Comparison of ENCODE assay signal across 22 mouse cellular contexts in the genomic region with DNA sequence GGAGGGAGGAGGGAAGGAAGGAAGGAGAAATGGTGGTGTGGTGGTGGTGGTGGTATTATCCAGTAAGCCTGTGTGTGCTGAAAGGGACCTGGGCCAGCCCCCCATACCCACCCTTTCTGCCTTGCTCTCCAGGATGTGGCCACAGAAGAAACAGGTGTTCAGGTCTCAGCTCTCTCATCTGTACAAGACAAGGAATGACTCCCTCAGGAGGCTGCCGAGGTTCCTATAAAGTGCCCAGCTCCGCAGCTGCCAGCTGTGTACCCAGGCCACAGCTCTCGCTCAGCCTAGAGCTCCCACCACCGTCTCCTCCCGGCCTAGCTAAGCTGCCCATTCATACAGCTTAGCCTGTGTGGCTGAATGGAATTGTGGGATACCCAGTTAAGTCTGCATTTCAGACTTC. TPM values are rescaled to one million over a fixed set of nuclear protein-coding genes. Genes with fewer than 3 reads are reported as not detected.
DNase-seq lines count a peak whose midpoint lies in the region; ATAC-seq and TF ChIP-seq lines count a peak whose summit lies in the region.
"Had no signal": no experiment of that assay in that cellular context is flagged by ENCODE, and none has a peak within 500 bp of the region (broad histone marks: within the 10 kb centered on the region; RNA-seq: fewer than 3 reads in every experiment).

No protein-coding gene starts in this region.

- peak overlapping the region; percentile 88 for H3K27ac ChIP-seq in intestine, postnatal 0 days (ENCODE audit: low read depth, low read length)
- no peak overlapping the region for H3K27ac ChIP-seq in intestine, embryonic 15.5 days
- no peak overlapping the region for H3K27ac ChIP-seq in midbrain, embryonic 11.5 days (ENCODE audit: low read depth, low read length)
- no peak overlapping the region for H3K27ac ChIP-seq in midbrain, embryonic 14.5 days (replicated peaks; ENCODE audit: low read depth, low read length)
- no peak overlapping the region for H3K27ac ChIP-seq in hindbrain, embryonic 12.5 days
- H3K27ac ChIP-seq: embryonic facial prominence, embryonic 13.5 days; forebrain, embryonic 12.5 days; heart, adult 2 months; heart, embryonic 15.5 days; hindbrain, embryonic 10.5 days had no signal

- no peaks in the 10 kb centered on the region for H3K36me3 ChIP-seq in intestine, postnatal 0 days (ENCODE audit: control insufficient read depth, insufficient read depth)
- no peaks in the 10 kb centered on the region for H3K36me3 ChIP-seq in intestine, embryonic 15.5 days
- H3K36me3 ChIP-seq in midbrain, embryonic 11.5 days (ENCODE audit: control insufficient read depth, insufficient read depth, low read length), result no peaks in the 10 kb centered on the region
- H3K36me3 ChIP-seq in midbrain, embryonic 14.5 days (ENCODE audit: control insufficient read depth, insufficient read depth, low read length), result no peaks in the 10 kb centered on the region
- no peaks in the 10 kb centered on the region for H3K36me3 ChIP-seq in hindbrain, embryonic 12.5 days
- H3K36me3 ChIP-seq: embryonic facial prominence, embryonic 13.5 days; forebrain, embryonic 12.5 days; heart, embryonic 15.5 days; hindbrain, embryonic 10.5 days had no signal

- H3K4me2 ChIP-seq in intestine, postnatal 0 days (replicated peaks; ENCODE audit: low read depth), result no peak overlapping the region
- H3K4me2 ChIP-seq in intestine, embryonic 15.5 days (replicated peaks), result no peak overlapping the region
- H3K4me2 ChIP-seq in midbrain, embryonic 11.5 days, result no peak overlapping the region
- no peak overlapping the region for H3K4me2 ChIP-seq in midbrain, embryonic 14.5 days (ENCODE audit: low read length)
- H3K4me2 ChIP-seq in hindbrain, embryonic 12.5 days (replicated peaks), result no peak overlapping the region
- H3K4me2 ChIP-seq: embryonic facial prominence, embryonic 13.5 days; forebrain, embryonic 12.5 days; heart, embryonic 11.5 days; heart, embryonic 15.5 days had no signal

- H3K9me3 ChIP-seq in intestine, postnatal 0 days (ENCODE audit: control insufficient read depth), result no peaks in the 10 kb centered on the region
- H3K9me3 ChIP-seq in intestine, embryonic 15.5 days, result no peaks in the 10 kb centered on the region
- H3K9me3 ChIP-seq in midbrain, embryonic 11.5 days (ENCODE audit: control insufficient read depth, low read length), result no peaks in the 10 kb centered on the region
- no peaks in the 10 kb centered on the region for H3K9me3 ChIP-seq in midbrain, embryonic 14.5 days (ENCODE audit: control insufficient read depth, low read length)
- H3K9me3 ChIP-seq in hindbrain, embryonic 12.5 days (replicated peaks), result no peaks in the 10 kb centered on the region
- H3K9me3 ChIP-seq: embryonic facial prominence, embryonic 13.5 days; forebrain, embryonic 12.5 days; heart, embryonic 15.5 days; hindbrain, embryonic 10.5 days had no signal

- no peaks in the 10 kb centered on the region for H3K27me3 ChIP-seq in intestine, postnatal 0 days (replicated peaks; ENCODE audit: control insufficient read depth, insufficient read depth, low read length)
- H3K27me3 ChIP-seq in intestine, embryonic 15.5 days (replicated peaks), result no peaks in the 10 kb centered on the region
- no peaks in the 10 kb centered on the region for H3K27me3 ChIP-seq in midbrain, embryonic 11.5 days (ENCODE audit: control insufficient read depth, insufficient read depth, low read length)
- H3K27me3 ChIP-seq in midbrain, embryonic 14.5 days (ENCODE audit: control insufficient read depth, insufficient read depth, low read length), result no peaks in the 10 kb centered on the region
- H3K27me3 ChIP-seq in hindbrain, embryonic 12.5 days, result no peaks in the 10 kb centered on the region
- H3K27me3 ChIP-seq: embryonic facial prominence, embryonic 13.5 days; heart, embryonic 15.5 days; Patski had no signal

- no peak for TF ChIP-seq CTCF in intestine, postnatal 0 days (IDR thresholded peaks at IDR 0.05; ENCODE audit: low read depth)

- DNase-seq in midbrain, embryonic 11.5 days (ENCODE audit: low spot score, missing footprints), result peak; percentile 12
- DNase-seq in midbrain, embryonic 14.5 days, result no peak
- peak; percentile 68 for DNase-seq in thymus, postnatal 0 days (ENCODE audit: low spot score)
- peak; percentile 51 for DNase-seq in thymus, postnatal 4 days
- no peak for DNase-seq in right cerebral cortex, adult 2 months (ENCODE audit: low spot score in 2 of 2)
- DNase-seq: adrenal gland, postnatal 14 days; cerebellum, adult 11-12 months; cerebellum, adult 9-10 months; cerebellum, postnatal 25 days; gastrocnemius, postnatal 10 days; heart, adult 2 months had no signal

- no peak overlapping the region for H3K4me3 ChIP-seq in intestine, postnatal 0 days (ENCODE audit: low read depth, low read length)
- H3K4me3 ChIP-seq in intestine, embryonic 15.5 days (replicated peaks), result no peak overlapping the region
- H3K4me3 ChIP-seq in midbrain, embryonic 11.5 days (ENCODE audit: low read depth, low read length), result no peak overlapping the region
- no peak overlapping the region for H3K4me3 ChIP-seq in midbrain, embryonic 14.5 days (replicated peaks; ENCODE audit: low read depth, low read length)
- H3K4me3 ChIP-seq in hindbrain, embryonic 12.5 days, result no peak overlapping the region
- H3K4me3 ChIP-seq: embryonic facial prominence, embryonic 13.5 days; forebrain, embryonic 12.5 days; heart, adult 2 months; heart, embryonic 15.5 days; hindbrain, embryonic 10.5 days had no signal

- no peak overlapping the region for H3K9ac ChIP-seq in intestine, postnatal 0 days (ENCODE audit: low read depth, low read length)
- H3K9ac ChIP-seq in intestine, embryonic 15.5 days, result no peak overlapping the region
- no peak overlapping the region for H3K9ac ChIP-seq in midbrain, embryonic 11.5 days (ENCODE audit: low read length)
- H3K9ac ChIP-seq in midbrain, embryonic 14.5 days (replicated peaks; ENCODE audit: low read length), result no peak overlapping the region
- H3K9ac ChIP-seq in hindbrain, embryonic 12.5 days, result no peak overlapping the region
- H3K9ac ChIP-seq: embryonic facial prominence, embryonic 13.5 days; forebrain, embryonic 12.5 days; heart, embryonic 15.5 days had no signal

- peaks cover 2% of the 10 kb centered on the region for H3K4me1 ChIP-seq in intestine, postnatal 0 days (replicated peaks; ENCODE audit: control insufficient read depth, insufficient read depth, low read length)
- 0 out of 2 replicates have a peak, but pooled peaks cover 13% of the 10 kb centered on the region for H3K4me1 ChIP-seq in intestine, embryonic 15.5 days (replicated peaks)
- no peaks in the 10 kb centered on the region for H3K4me1 ChIP-seq in midbrain, embryonic 11.5 days (ENCODE audit: control insufficient read depth, insufficient read depth, low read length)
- no peaks in the 10 kb centered on the region for H3K4me1 ChIP-seq in midbrain, embryonic 14.5 days (ENCODE audit: control insufficient read depth, insufficient read depth, low read length)
- peaks cover 2% of the 10 kb centered on the region; the same call in 1 of the 2 replicates for H3K4me1 ChIP-seq in hindbrain, embryonic 12.5 days
- H3K4me1 ChIP-seq: forebrain, embryonic 12.5 days had no signal

- no peak for ATAC-seq in intestine, postnatal 0 days
- ATAC-seq in intestine, embryonic 15.5 days, result no peak
- no peak for ATAC-seq in midbrain, embryonic 11.5 days (ENCODE audit: low FRiP score)
- no peak for ATAC-seq in midbrain, embryonic 14.5 days (ENCODE audit: low FRiP score, low TSS enrichment)
- no peak for ATAC-seq in hindbrain, embryonic 12.5 days (ENCODE audit: low FRiP score)
- ATAC-seq: activated CD4-positive, CD25-positive, alpha-beta regulatory T cell, adult 4 months; forebrain, embryonic 16.5 days; Patski had no signal

- 79% methylated on average over 5 of the region's 5 CpGs for whole genome bisulfite sequencing in intestine, postnatal 0 days
- 70% methylated on average over 5 of the region's 5 CpGs for WGBS in intestine, embryonic 15.5 days
- 66% methylated on average over 5 of the region's 5 CpGs for WGBS in midbrain, embryonic 11.5 days
- 67% methylated on average over 5 of the region's 5 CpGs for WGBS in midbrain, embryonic 14.5 days
- WGBS in hindbrain, embryonic 12.5 days, result 83% methylated on average over 5 of the region's 5 CpGs

RNA-seq across cellular contexts. Expression of a gene that starts 11.4 kb away (rescaled TPM):
- 50.7 and 69.8 TPM in 2 replicates for polyA plus RNA-seq in intestine, postnatal 0 days (2015; fragmentation: Nextera tagmentation; extraction: Ambion mirVana)
- 57.9 and 58.5 TPM in 2 replicates for polyA plus RNA-seq in intestine, embryonic 15.5 days (2015; fragmentation: Nextera tagmentation; extraction: Ambion mirVana)
- 12.2 and 12.5 TPM in 2 replicates for polyA plus RNA-seq in midbrain, embryonic 11.5 days (2014; fragmentation: Nextera tagmentation; extraction: Ambion mirVana)
- polyA plus RNA-seq in midbrain, embryonic 14.5 days (2014; fragmentation: Nextera tagmentation; extraction: Ambion mirVana), result 5.2 and 8.7 TPM in 2 replicates
- 12.4 and 13.2 TPM in 2 replicates for polyA plus RNA-seq in thymus, postnatal 0 days (2015; fragmentation: Nextera tagmentation; extraction: Ambion mirVana)
- polyA plus RNA-seq in hindbrain, embryonic 12.5 days (2016; fragmentation: Nextera tagmentation; extraction: Ambion mirVana), result 14.3 and 15.4 TPM in 2 replicates
- polyA plus RNA-seq: activated CD4-positive, CD25-positive, alpha-beta regulatory T cell, adult 4 months had no signal

RNA-seq across cellular contexts. Expression of a gene that starts 21.9 kb away (rescaled TPM):
- polyA plus RNA-seq in intestine, postnatal 0 days (2015; fragmentation: Nextera tagmentation; extraction: Ambion mirVana), result 57.4 and 61.8 TPM in 2 replicates
- 60.6 and 63.9 TPM in 2 replicates for polyA plus RNA-seq in intestine, embryonic 15.5 days (2015; fragmentation: Nextera tagmentation; extraction: Ambion mirVana)
- 33.0 and 34.7 TPM in 2 replicates for polyA plus RNA-seq in midbrain, embryonic 11.5 days (2014; fragmentation: Nextera tagmentation; extraction: Ambion mirVana)
- 35.3 and 38.1 TPM in 2 replicates for polyA plus RNA-seq in midbrain, embryonic 14.5 days (2014; fragmentation: Nextera tagmentation; extraction: Ambion mirVana)
- polyA plus RNA-seq in thymus, postnatal 0 days (2015; fragmentation: Nextera tagmentation; extraction: Ambion mirVana), result 84.7 and 87.2 TPM in 2 replicates
- 44.9 and 46.8 TPM in 2 replicates for polyA plus RNA-seq in hindbrain, embryonic 12.5 days (2016; fragmentation: Nextera tagmentation; extraction: Ambion mirVana)

RNA-seq across cellular contexts. Expression of a gene that starts 30.5 kb away (rescaled TPM):
- 1.4 and 1.6 TPM in 2 replicates for polyA plus RNA-seq in intestine, postnatal 0 days (2015; fragmentation: Nextera tagmentation; extraction: Ambion mirVana)
- 9.0 and 9.2 TPM in 2 replicates for polyA plus RNA-seq in intestine, embryonic 15.5 days (2015; fragmentation: Nextera tagmentation; extraction: Ambion mirVana)
- 4.6 and 6.4 TPM in 2 replicates for polyA plus RNA-seq in midbrain, embryonic 11.5 days (2014; fragmentation: Nextera tagmentation; extraction: Ambion mirVana)
- 31.1 and 43.4 TPM in 2 replicates for polyA plus RNA-seq in midbrain, embryonic 14.5 days (2014; fragmentation: Nextera tagmentation; extraction: Ambion mirVana)
- polyA plus RNA-seq in thymus, postnatal 0 days (2015; fragmentation: Nextera tagmentation; extraction: Ambion mirVana), result 0.82 and 1.0 TPM in 2 replicates
- 21.7 and 22.2 TPM in 2 replicates for polyA plus RNA-seq in hindbrain, embryonic 12.5 days (2016; fragmentation: Nextera tagmentation; extraction: Ambion mirVana)
- polyA plus RNA-seq: activated CD4-positive, CD25-positive, alpha-beta regulatory T cell, adult 4 months; heart, adult 2 months had no signal

RNA-seq across cellular contexts. Expression of a gene that starts 33.1 kb away (rescaled TPM):
- polyA plus RNA-seq in intestine, postnatal 0 days (2015; fragmentation: Nextera tagmentation; extraction: Ambion mirVana), result 120 and 128 TPM in 2 replicates
- polyA plus RNA-seq in intestine, embryonic 15.5 days (2015; fragmentation: Nextera tagmentation; extraction: Ambion mirVana), result 131 and 134 TPM in 2 replicates
- polyA plus RNA-seq in midbrain, embryonic 11.5 days (2014; fragmentation: Nextera tagmentation; extraction: Ambion mirVana), result 83.0 and 87.2 TPM in 2 replicates
- 71.6 and 84.1 TPM in 2 replicates for polyA plus RNA-seq in midbrain, embryonic 14.5 days (2014; fragmentation: Nextera tagmentation; extraction: Ambion mirVana)
- 163 and 167 TPM in 2 replicates for polyA plus RNA-seq in thymus, postnatal 0 days (2015; fragmentation: Nextera tagmentation; extraction: Ambion mirVana)
- polyA plus RNA-seq in hindbrain, embryonic 12.5 days (2016; fragmentation: Nextera tagmentation; extraction: Ambion mirVana), result 63.9 and 86.7 TPM in 2 replicates

RNA-seq across cellular contexts. Expression of a gene that starts 45.5 kb away (rescaled TPM):
- 5.1 and 5.3 TPM in 2 replicates for polyA plus RNA-seq in intestine, postnatal 0 days (2015; fragmentation: Nextera tagmentation; extraction: Ambion mirVana)
- 16.9 and 18.1 TPM in 2 replicates for polyA plus RNA-seq in intestine, embryonic 15.5 days (2015; fragmentation: Nextera tagmentation; extraction: Ambion mirVana)
- 15.3 and 17.5 TPM in 2 replicates for polyA plus RNA-seq in midbrain, embryonic 11.5 days (2014; fragmentation: Nextera tagmentation; extraction: Ambion mirVana)
- polyA plus RNA-seq in midbrain, embryonic 14.5 days (2014; fragmentation: Nextera tagmentation; extraction: Ambion mirVana), result 5.6 and 5.9 TPM in 2 replicates
- 5.3 and 6.0 TPM in 2 replicates for polyA plus RNA-seq in thymus, postnatal 0 days (2015; fragmentation: Nextera tagmentation; extraction: Ambion mirVana)
- polyA plus RNA-seq in hindbrain, embryonic 12.5 days (2016; fragmentation: Nextera tagmentation; extraction: Ambion mirVana), result 20.5 and 21.4 TPM in 2 replicates

Comparison
In these comparisons a context has a peak if more than half of its experiments do, and no peak if none do; other contexts are left out.
1. DNase-seq: peak in midbrain, embryonic 11.5 days (single experiment), thymus, postnatal 0 days (single experiment) and thymus, postnatal 4 days (single experiment); none in midbrain, embryonic 14.5 days (single experiment) and right cerebral cortex, adult 2 months (0 of 2).